Mouse (Mus musculus) monocyte, adult 5-6 weeks (primary cell): ENCODE measurements around the gene Gpatch2. TPM values are rescaled to one million over a fixed set of nuclear protein-coding genes. Genes with fewer than 3 reads are reported as not detected.

Experiments used
- ATAC-seq: fragments of 153-309, 156-312 bp; replicated peaks from 2 replicates; pipeline ENCODE4 v1.8.0; 2017; ENCODE audit warnings: mild to moderate bottlenecking; ENCODE audit not compliant: low TSS enrichment, insufficient number of reproducible peaks, severe bottlenecking, poor library complexity, low FRiP score
- total RNA-seq: library from RNA; stranded (forward); fragments of 200-1000, 200-491, 200-594 nt; gene quantifications from 3 replicates; pipeline ENCODE4 v1.2.3, GENCODE M21; 2017

Gene Gpatch2
- total RNA-seq, 1 experiment from 2014 or later = 29.7 TPM

- ATAC-seq = no peak
Observed at GRCm38 (mm10) chr1:187293233-187293632, 77.9 kb downstream of the Gpatch2 start.

GRCm38 (mm10) chr1:187294522-187294921 lies 79.2 kb downstream of the Gpatch2 start:
- no peak for ATAC-seq

- ATAC-seq = no peak
Observed at GRCm38 (mm10) chr1:187295038-187295559, 79.8 kb downstream of the Gpatch2 start.

- ATAC-seq = no peak
Observed at GRCm38 (mm10) chr1:187295711-187296110, 80.4 kb downstream of the Gpatch2 start.

- no peak for ATAC-seq
Observed at GRCm38 (mm10) chr1:187299236-187299635, 83.9 kb downstream of the Gpatch2 start.

GRCm38 (mm10) chr1:187300626-187301025 lies 85.3 kb downstream of the Gpatch2 start:
- ATAC-seq = no peak

GRCm38 (mm10) chr1:187303221-187303620 lies 87.9 kb downstream of the Gpatch2 start:
- ATAC-seq = no peak

GRCm38 (mm10) chr1:187307335-187307734 lies 92.0 kb downstream of the Gpatch2 start:
- no peak for ATAC-seq

GRCm38 (mm10) chr1:187308523-187308922 lies 93.2 kb downstream of the Gpatch2 start:
- no peak for ATAC-seq

GRCm38 (mm10) chr1:187311122-187311521 lies 95.8 kb downstream of the Gpatch2 start:
- no peak for ATAC-seq

GRCm38 (mm10) chr1:187313323-187313722 lies 98.0 kb downstream of the Gpatch2 start:
- ATAC-seq = no peak

- ATAC-seq = no peak
Observed at GRCm38 (mm10) chr1:187313763-187314162, 98.5 kb downstream of the Gpatch2 start.

GRCm38 (mm10) chr1:187314516-187314915 lies 99.2 kb downstream of the Gpatch2 start:
- ATAC-seq = no peak

GRCm38 (mm10) chr1:187315821-187316220 lies 100.5 kb downstream of the Gpatch2 start:
- no peak for ATAC-seq

- no peak for ATAC-seq
Observed at GRCm38 (mm10) chr1:187316555-187316954, 101.2 kb downstream of the Gpatch2 start.

GRCm38 (mm10) chr1:187321814-187322213 lies 106.5 kb downstream of the Gpatch2 start:
- no peak for ATAC-seq

- no peak for ATAC-seq
Observed at GRCm38 (mm10) chr1:187322505-187323208, 107.3 kb downstream of the Gpatch2 start.

- ATAC-seq = no peak
Observed at GRCm38 (mm10) chr1:187323209-187323589, 107.9 kb downstream of the Gpatch2 start.

- no peak for ATAC-seq
Observed at GRCm38 (mm10) chr1:187342551-187342950, 127.2 kb downstream of the Gpatch2 start.

- ATAC-seq = no peak
Observed at GRCm38 (mm10) chr1:187345156-187345555, 129.8 kb downstream of the Gpatch2 start.

GRCm38 (mm10) chr1:187346923-187347322 lies 131.6 kb downstream of the Gpatch2 start:
- ATAC-seq = no peak
